Mouse (Mus musculus) embryonic fibroblast, embryonic 13.5 days (primary cell): ENCODE measurements at regions not wholly inside any gene's neighbourhood (a gene's known extent, or its start where the extent isn't known, plus 50 kb on each side); places are given as distances from the start of the nearest gene placed in this dataset.

ENCODE experiments used
- CTCF ChIP-seq: IDR thresholded peaks from 2 replicates; pipeline ENCODE4 v1.5.1; 2011; ENCODE audit warnings: mild to moderate bottlenecking, control low read depth, low read length, moderate library complexity, borderline replicate concordance; ENCODE audit not compliant: insufficient read depth
- POLR2A ChIP-seq: IDR thresholded peaks from 2 replicates; pipeline ENCODE4 v1.6.1; 2011; ENCODE audit warnings: low read depth, mild to moderate bottlenecking, control low read depth, low read length, moderate library complexity

- no peak for TF ChIP-seq CTCF
- no peak for TF ChIP-seq POLR2A
Observed at GRCm38 (mm10) chr13:107685231-107685630, 359.0 kb upstream of the Smim15 start.
